ENCODE assay signal across 1 mouse cellular context in genomic region chr7:109838613-109839012, GRCm38 (mm10).
TF ChIP-seq lines count a peak whose summit lies in the region.

No protein-coding gene starts in this region.

TF ChIP-seq in MEL, 35 proteins besides CTCF, POLR2A, EP300 and RAD21 (continued from another document):
- TF ChIP-seq USF2 (IDR thresholded peaks at IDR 0.05; ENCODE audit: borderline replicate concordance in 1 of 2, insufficient read depth in 1 of 2, low read depth in 1 of 2, low read length in 2 of 2) (no peak), MYB (IDR thresholded peaks at IDR 0.05; ENCODE audit: low read depth, low read length) (no peak), POLR2AphosphoS5 (IDR thresholded peaks at IDR 0.05; ENCODE audit: borderline replicate concordance, low read depth, low read length) (no peak), HCFC1 (IDR thresholded peaks at IDR 0.05; ENCODE audit: low read depth, low read length) (no peak), MAX (IDR thresholded peaks at IDR 0.05; ENCODE audit: low read length) (0 out of 2 replicates have a peak, but pooled peaks have one; percentile 17), POLR2AphosphoS2 (IDR thresholded peaks at IDR 0.05; ENCODE audit: low read length) (no peak), SMC3 (IDR thresholded peaks at IDR 0.05; ENCODE audit: low read depth, low read length) (no peak), TAL1 (IDR thresholded peaks at IDR 0.05; ENCODE audit: low read length) (peak; percentile 32), GATA1 (IDR thresholded peaks at IDR 0.05; ENCODE audit: low read depth, low read length) (peak; percentile 70), TCF12 (IDR thresholded peaks at IDR 0.05; ENCODE audit: low read depth, low read length) (peak; percentile 27; the same call in 1 of the 2 replicates), MAZ (IDR thresholded peaks at IDR 0.05; ENCODE audit: low read depth, low read length) (no peak), TBP (IDR thresholded peaks at IDR 0.05; ENCODE audit: low read depth, low read length) (no peak), NRF1 (IDR thresholded peaks at IDR 0.05; ENCODE audit: insufficient read depth, low read depth, low read length, poor library complexity, severe bottlenecking) (no peak), E2F4 (IDR thresholded peaks at IDR 0.05; ENCODE audit: borderline replicate concordance, low read depth, low read length) (no peak), ZKSCAN1 (IDR thresholded peaks at IDR 0.05; ENCODE audit: low read depth, low read length) (no peak), ZNF384 (IDR thresholded peaks at IDR 0.05; ENCODE audit: low read depth, low read length) (no peak), ELF1 (IDR thresholded peaks at IDR 0.05; ENCODE audit: low read depth, low read length) (no peak), RCOR1 (IDR thresholded peaks at IDR 0.05; ENCODE audit: low read depth, low read length) (0 out of 2 replicates have a peak, but pooled peaks have one; percentile 37), MAFK (IDR thresholded peaks at IDR 0.05; ENCODE audit: borderline replicate concordance, low read depth, low read length) (no peak), MXI1 (IDR thresholded peaks at IDR 0.05; ENCODE audit: low read depth, low read length) (peak; percentile 80), MEF2A (IDR thresholded peaks at IDR 0.05; ENCODE audit: extremely low read depth, insufficient replicate concordance, low read depth, low read length, poor library complexity, severe bottlenecking) (no peak)
